Mouse (Mus musculus) neural tube, embryonic 11.5 days (tissue): ENCODE results near the gene Ptprg. TPM values are rescaled to one million over a fixed set of nuclear protein-coding genes. Genes with fewer than 3 reads are reported as not detected.

ENCODE experiments used
- ATAC-seq: fragments of 200-750 bp; cut with Nextera tagmentation; 2 replicates; pipeline ENCODE4 v1.8.0; 2017; ENCODE audit warnings: moderate number of reproducible peaks, mild to moderate bottlenecking, moderate TSS enrichment, moderate library complexity; ENCODE audit not compliant: insufficient read depth, low FRiP score, low TSS enrichment
- DNase-seq: peaks from one replicate; pipeline ENCODE4 v3.0.0-alpha.2; 2015; ENCODE audit warnings: low spot score
- H3K27ac ChIP-seq: fragments of 300-500 bp; sonication (generic); 2 replicates; pipeline ENCODE4 v1.5.1; 2014; ENCODE audit warnings: low read depth, mild to moderate bottlenecking, low read length
- H3K27me3 ChIP-seq: fragments of 300-500 bp; sonication (generic); 2 replicates; pipeline ENCODE4 v1.6.1; 2014; ENCODE audit warnings: mild to moderate bottlenecking, low read length, mixed read lengths; ENCODE audit not compliant: control insufficient read depth, insufficient read depth
- H3K36me3 ChIP-seq: fragments of 300-500 bp; sonication (generic); 2 replicates; pipeline ENCODE4 v1.6.1; 2014; ENCODE audit warnings: mild to moderate bottlenecking, low read length, moderate library complexity, mixed read lengths; ENCODE audit not compliant: control insufficient read depth, insufficient read depth
- H3K4me1 ChIP-seq: fragments of 300-500 bp; sonication (generic); 2 replicates; pipeline ENCODE4 v1.6.1; 2014; ENCODE audit warnings: low read length, mixed read lengths; ENCODE audit not compliant: control insufficient read depth, insufficient read depth
- H3K4me2 ChIP-seq: fragments of 300-500 bp; sonication (generic); 2 replicates; pipeline ENCODE4 v1.6.1; 2014; ENCODE audit warnings: low read depth, mild to moderate bottlenecking, moderate library complexity
- H3K4me3 ChIP-seq: fragments of 300-500 bp; sonication (generic); 2 replicates; pipeline ENCODE4 v1.5.1; 2014; ENCODE audit warnings: low read depth, low read length
- H3K9ac ChIP-seq: fragments of 300-500 bp; sonication (generic); 2 replicates; pipeline ENCODE4 v1.6.1; 2014; ENCODE audit warnings: mild to moderate bottlenecking, low read length
- H3K9me3 ChIP-seq: fragments of 300-500 bp; sonication (generic); 2 replicates; pipeline ENCODE4 v1.6.1; 2016; ENCODE audit warnings: low read length; ENCODE audit not compliant: control insufficient read depth
- WGBS: fragments of 180-500 bp; shearing (Covaris S2); extraction: QIAGEN DNeasy Blood & Tissue Kit; methylation state at CpG from one replicate; pipeline ENCODE4 v1.1.7; 2014; 5-methylcytosine and 5-hydroxymethylcytosine counted together
- polyA plus RNA-seq: library from polyadenylated mRNA; unstranded; fragments of >200 nt; fragmentation: Nextera tagmentation; extraction: Ambion mirVana; gene quantifications from 2 replicates; pipeline ENCODE4 v1.2.1, GENCODE M21; 2014

Gene Ptprg
- polyA plus RNA-seq, 1 experiment from 2014 or later = 40.8 TPM

DNA sequence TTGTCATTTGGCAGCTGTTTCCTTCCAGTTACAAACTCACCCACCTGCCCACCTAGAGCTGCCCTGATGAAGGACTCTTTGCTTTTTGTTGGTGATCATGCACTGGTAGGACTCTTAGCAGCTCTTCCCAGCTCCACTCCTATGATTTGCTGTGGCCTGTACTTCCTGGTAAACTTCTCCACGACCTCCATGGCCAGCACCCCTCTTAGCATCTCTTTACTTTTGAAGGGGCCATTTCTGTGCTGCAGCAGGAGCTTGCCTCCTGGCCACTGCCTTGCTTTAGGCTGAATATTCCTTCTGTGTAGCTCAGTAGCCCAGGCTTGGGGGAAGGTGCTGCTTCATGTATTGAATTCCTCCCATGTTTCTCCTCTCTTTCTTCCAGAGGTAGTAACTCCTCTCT lies 517.0 kb downstream of the Ptprg start:
- 58% methylated on average over 1 of the region's 1 CpGs for WGBS
- H3K4me1 ChIP-seq = no peaks in the 10 kb centered on the region
- H3K4me2 ChIP-seq = no peak overlapping the region
- H3K9ac ChIP-seq = no peak overlapping the region
- DNase-seq (no peak), ATAC-seq (no peak)
- H3K27ac ChIP-seq = no peak overlapping the region
- H3K36me3 ChIP-seq = no peaks in the 10 kb centered on the region
- no peak overlapping the region for H3K4me3 ChIP-seq
- no peaks in the 10 kb centered on the region for H3K27me3 ChIP-seq
- no peaks in the 10 kb centered on the region for H3K9me3 ChIP-seq

DNA sequence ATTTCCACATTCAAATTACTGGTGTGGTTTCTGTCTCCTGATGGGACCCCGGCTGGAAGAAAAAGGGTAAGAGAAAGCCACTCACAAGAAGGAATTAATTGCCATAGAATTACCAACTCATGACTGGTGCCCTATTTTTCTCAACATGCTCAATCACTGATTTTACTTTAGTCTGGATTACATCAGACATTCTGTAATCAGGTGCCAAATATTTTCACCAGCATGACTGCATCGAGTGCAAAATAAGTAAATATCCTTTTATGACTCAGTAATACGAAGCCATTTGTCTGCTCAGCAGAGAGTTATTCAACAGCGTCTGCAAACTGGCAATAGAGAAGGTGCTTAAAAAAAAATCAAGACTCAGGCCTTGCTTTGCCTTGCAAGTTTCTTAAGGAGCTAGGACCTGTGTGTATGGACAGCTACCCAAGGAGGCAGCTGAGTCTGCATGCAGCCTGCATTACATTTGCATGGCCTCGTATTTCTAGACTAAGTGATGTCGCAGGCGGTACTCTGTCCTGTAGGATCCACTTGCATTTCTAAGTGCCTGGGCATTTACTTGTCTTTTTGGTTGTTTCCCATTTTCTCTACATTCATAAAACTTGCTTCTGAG lies 517.6 kb downstream of the Ptprg start:
- no peaks in the 10 kb centered on the region for H3K36me3 ChIP-seq
- H3K9me3 ChIP-seq = no peaks in the 10 kb centered on the region
- 78% methylated on average over 7 of the region's 7 CpGs for WGBS
- no peaks in the 10 kb centered on the region for H3K27me3 ChIP-seq
- H3K4me1 ChIP-seq = no peaks in the 10 kb centered on the region
- H3K4me2 ChIP-seq = no peak overlapping the region
- DNase-seq = no peak
- H3K9ac ChIP-seq = no peak overlapping the region
- no peak overlapping the region for H3K27ac ChIP-seq
- ATAC-seq = no peak
- H3K4me3 ChIP-seq = no peak overlapping the region

GRCm38 (mm10) chr14:12072026-12072861 lies 518.9 kb downstream of the Ptprg start:
- no peak overlapping the region for H3K4me3 ChIP-seq
- WGBS = 69% methylated on average over 7 of the region's 7 CpGs
- H3K4me2 ChIP-seq = no peak overlapping the region
- no peaks in the 10 kb centered on the region for H3K27me3 ChIP-seq
- no peaks in the 10 kb centered on the region for H3K4me1 ChIP-seq
- ATAC-seq (no peak), DNase-seq (no peak)
- no peak overlapping the region for H3K9ac ChIP-seq
- H3K36me3 ChIP-seq = no peaks in the 10 kb centered on the region
- no peak overlapping the region for H3K27ac ChIP-seq
- no peaks in the 10 kb centered on the region for H3K9me3 ChIP-seq

DNA sequence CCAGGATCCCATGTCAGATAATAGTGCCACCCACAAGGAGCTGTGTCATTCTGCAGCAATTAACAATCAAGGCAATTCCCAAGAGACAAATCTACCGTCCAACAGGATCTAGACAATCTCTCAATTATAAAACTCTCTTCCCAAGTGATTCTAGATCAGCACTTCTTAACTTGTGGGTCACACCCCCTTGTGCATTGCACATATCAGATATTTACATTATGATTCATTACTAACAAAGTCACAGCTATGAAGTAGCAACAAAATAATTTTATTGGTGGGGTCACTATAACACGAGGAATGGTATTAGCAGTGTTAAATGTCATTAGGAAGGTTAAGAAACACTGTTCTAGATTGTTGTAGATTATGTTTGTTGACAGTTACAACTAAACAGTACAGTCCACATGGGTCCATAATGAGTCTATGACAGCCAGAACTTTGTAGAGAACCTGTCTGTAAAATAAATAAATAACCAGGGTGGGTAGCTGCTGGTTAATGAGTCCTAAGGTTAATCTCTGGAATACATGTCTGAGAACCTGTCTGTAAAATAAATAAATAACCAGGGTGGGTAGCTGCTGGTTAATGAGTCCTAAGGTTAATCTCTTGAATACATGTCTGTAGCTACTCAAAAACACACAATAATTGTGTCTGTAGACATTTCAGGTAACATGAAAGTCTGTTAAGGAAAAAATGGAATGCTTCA lies 520.2 kb downstream of the Ptprg start:
- H3K4me2 ChIP-seq = no peak overlapping the region
- no peak for ATAC-seq
- 90% methylated on average over 2 of the region's 2 CpGs for WGBS
- H3K27me3 ChIP-seq = no peaks in the 10 kb centered on the region
- no peaks in the 10 kb centered on the region for H3K4me1 ChIP-seq
- DNase-seq = no peak
- no peaks in the 10 kb centered on the region for H3K9me3 ChIP-seq
- H3K9ac ChIP-seq = no peak overlapping the region
- no peaks in the 10 kb centered on the region for H3K36me3 ChIP-seq
- no peak overlapping the region for H3K4me3 ChIP-seq
- no peak overlapping the region for H3K27ac ChIP-seq

- DNase-seq (no peak), ATAC-seq (no peak)
- WGBS = 91% methylated on average over 7 of the region's 7 CpGs
- H3K9me3 ChIP-seq = no peaks in the 10 kb centered on the region
- H3K4me2 ChIP-seq = no peak overlapping the region
- no peaks in the 10 kb centered on the region for H3K36me3 ChIP-seq
- H3K9ac ChIP-seq = no peak overlapping the region
- H3K27me3 ChIP-seq = no peaks in the 10 kb centered on the region
- H3K4me1 ChIP-seq = peaks cover 12% of the 10 kb centered on the region
- no peak overlapping the region for H3K27ac ChIP-seq
- no peak overlapping the region for H3K4me3 ChIP-seq
These were observed 523.9 kb downstream of the Ptprg start for GRCm38 (mm10) chr14:12077193-12077592.

GRCm38 (mm10) chr14:12079250-12079649 lies 525.9 kb downstream of the Ptprg start:
- no peaks in the 10 kb centered on the region for H3K9me3 ChIP-seq
- 28% methylated on average over 6 of the region's 6 CpGs for WGBS
- ATAC-seq = no peak
- peaks cover 20% of the 10 kb centered on the region for H3K4me1 ChIP-seq
- H3K4me2 ChIP-seq = no peak overlapping the region
- no peak overlapping the region for H3K9ac ChIP-seq
- DNase-seq = no peak
- no peak overlapping the region for H3K4me3 ChIP-seq
- no peaks in the 10 kb centered on the region for H3K36me3 ChIP-seq
- H3K27ac ChIP-seq = no peak overlapping the region
- H3K27me3 ChIP-seq = no peaks in the 10 kb centered on the region

- Histone ChIP-seq H3K27ac (0 out of 2 replicates have a peak overlapping the region, but pooled peaks have one; percentile 11), H3K9me3 (no peaks in the 10 kb centered on the region), H3K36me3 (no peaks in the 10 kb centered on the region), H3K4me2 (no peak overlapping the region), H3K4me3 (no peak overlapping the region), H3K9ac (no peak overlapping the region), H3K27me3 (no peaks in the 10 kb centered on the region), H3K4me1 (peaks cover 20% of the 10 kb centered on the region)
- ATAC-seq (peak; percentile 51; the same call in 1 of the 2 replicates), DNase-seq (peak; percentile 30)
- WGBS = 26% methylated on average over 4 of the region's 4 CpGs
These were observed 526.6 kb downstream of the Ptprg start for GRCm38 (mm10) chr14:12079833-12080401.

DNA sequence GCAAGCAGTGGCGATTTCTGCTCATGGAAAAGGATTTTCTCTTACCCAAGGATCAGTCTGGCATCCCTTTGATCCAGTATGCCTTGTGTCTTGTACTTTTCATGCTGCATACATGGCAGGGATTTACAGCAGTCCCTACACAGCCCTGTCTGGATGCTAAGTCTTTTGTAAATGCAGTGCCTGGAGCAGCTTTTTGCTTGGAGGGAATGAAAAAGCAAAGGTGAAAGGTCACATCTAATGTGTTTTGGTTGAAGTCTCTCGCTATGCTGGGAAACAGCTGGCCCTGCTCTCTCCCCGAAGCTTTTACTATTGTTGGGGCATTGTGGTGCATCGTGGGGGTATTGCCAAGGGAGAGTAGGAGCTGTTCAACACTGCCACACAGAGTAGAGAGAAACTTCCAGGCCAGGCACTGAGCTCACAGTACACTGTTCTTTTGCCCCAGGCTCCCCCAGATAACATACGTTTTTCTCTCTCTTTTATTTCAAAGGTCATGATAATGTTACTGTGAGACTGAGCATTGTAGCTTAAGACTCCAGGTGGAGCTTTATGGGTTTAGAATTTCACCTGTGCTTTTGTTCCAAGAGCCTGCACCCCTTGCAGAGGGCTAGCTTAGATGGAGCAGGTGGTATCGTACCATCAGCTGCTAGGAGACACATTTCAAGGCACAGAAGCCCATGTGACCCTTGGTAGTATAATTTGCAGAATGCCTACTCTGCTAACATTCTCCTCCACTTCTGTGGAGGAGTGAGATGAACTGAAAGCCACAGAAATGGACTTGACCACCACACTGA lies 529.0 kb downstream of the Ptprg start:
- peak; percentile 80 for ATAC-seq

More for the DNA sequence above, 529.0 kb downstream of the Ptprg start:
- 19% methylated on average over 6 of the region's 6 CpGs for WGBS
- Histone ChIP-seq H3K36me3 (no peaks in the 10 kb centered on the region), H3K9ac (no peak overlapping the region), H3K27ac (peak overlapping the region; percentile 70), H3K27me3 (no peaks in the 10 kb centered on the region), H3K4me2 (no peak overlapping the region), H3K4me1 (peaks cover 20% of the 10 kb centered on the region), H3K4me3 (no peak overlapping the region), H3K9me3 (no peaks in the 10 kb centered on the region)
- peak; percentile 68 for DNase-seq
